Mouse (Mus musculus) E14TG2a.4 (cell line): ENCODE measurements around the gene Dbh.

Source experiments
- CTCF ChIP-seq: conservative IDR thresholded peaks from 2 replicates; pipeline ENCODE4 v1.5.1; 2014; ENCODE audit warnings: low read length
- NANOG ChIP-seq: IDR thresholded peaks from 2 replicates; pipeline ENCODE4 v1.6.1; 2014; ENCODE audit warnings: borderline replicate concordance, low read length, mixed read lengths
- POU5F1 ChIP-seq: IDR thresholded peaks from 2 replicates; pipeline ENCODE4 v1.6.1; 2014; ENCODE audit warnings: low read length, borderline replicate concordance

- TF ChIP-seq CTCF: no peak
- TF ChIP-seq POU5F1: no peak
- no peak for TF ChIP-seq NANOG
Observed at GRCm38 (mm10) chr2:27215537-27215936, 50.5 kb downstream of the Dbh start.
